Mouse (Mus musculus) erythroblast, adult 5-6 weeks (primary cell): ENCODE measurements around the gene Asb18. TPM values are rescaled to one million over a fixed set of nuclear protein-coding genes. Genes with fewer than 3 reads are reported as not detected.

Experiments
- ATAC-seq: replicated peaks from 2 replicates; pipeline ENCODE4 v1.8.0; 2016; ENCODE audit warnings: moderate number of reproducible peaks, mild to moderate bottlenecking, moderate TSS enrichment, inconsistent platforms; ENCODE audit not compliant: poor library complexity, low FRiP score, severe bottlenecking
- total RNA-seq, 2 experiments: library from RNA; stranded (forward) in 1 of 2; stranded (reverse) in 1 of 2; fragments of 150-400 nt in 1 of 2; fragments of 200-764, 138-1000 nt in 1 of 2; gene quantifications; 2 replicates each; pipeline versions ENCODE4 v1.2.3 to v1.2.4; 2015 to 2017; ENCODE audit warnings: low replicate concordance in 2 of 2

The Asb18 gene
- total RNA-seq, 2 experiments from 2014 or later = not detected

GRCm38 (mm10) chr1:89935493-89936348, 78.7 kb downstream of the Asb18 start:
- no peak for ATAC-seq

- no peak for ATAC-seq
Observed at GRCm38 (mm10) chr1:89934316-89935260, 79.9 kb downstream of the Asb18 start.

GRCm38 (mm10) chr1:89933786-89934185, 80.7 kb downstream of the Asb18 start:
- ATAC-seq = no peak

- ATAC-seq = no peak
Observed at GRCm38 (mm10) chr1:89933028-89933427, 81.4 kb downstream of the Asb18 start.

GRCm38 (mm10) chr1:89932616-89933015, 81.8 kb downstream of the Asb18 start:
- ATAC-seq = no peak

- ATAC-seq = no peak
Observed at GRCm38 (mm10) chr1:89932021-89932423, 82.4 kb downstream of the Asb18 start.

- no peak for ATAC-seq
Observed at GRCm38 (mm10) chr1:89931120-89931519, 83.3 kb downstream of the Asb18 start, which contains the start of gene Gbx2. Gene Gbx2, minus strand, starts transcription at chr1:89931179.

- ATAC-seq = no peak
Observed at GRCm38 (mm10) chr1:89930551-89930950, 83.9 kb downstream of the Asb18 start.

GRCm38 (mm10) chr1:89929721-89930505, 84.6 kb downstream of the Asb18 start:
- no peak for ATAC-seq

GRCm38 (mm10) chr1:89929181-89929580, 85.3 kb downstream of the Asb18 start:
- ATAC-seq = no peak

- no peak for ATAC-seq
Observed at GRCm38 (mm10) chr1:89928676-89929075, 85.8 kb downstream of the Asb18 start.

GRCm38 (mm10) chr1:89927061-89927661, 87.3 kb downstream of the Asb18 start:
- no peak for ATAC-seq

- ATAC-seq = no peak
Observed at GRCm38 (mm10) chr1:89926583-89927060, 87.8 kb downstream of the Asb18 start.

GRCm38 (mm10) chr1:89925501-89926190, 88.8 kb downstream of the Asb18 start:
- ATAC-seq = no peak

- ATAC-seq = no peak; the same call in 1 of the 2 replicates
Observed at GRCm38 (mm10) chr1:89923642-89924020, 90.8 kb downstream of the Asb18 start.

- ATAC-seq = no peak
Observed at GRCm38 (mm10) chr1:89922883-89923641, 91.4 kb downstream of the Asb18 start.

GRCm38 (mm10) chr1:89922282-89922681, 92.2 kb downstream of the Asb18 start:
- no peak for ATAC-seq

GRCm38 (mm10) chr1:89921806-89922205, 92.7 kb downstream of the Asb18 start:
- ATAC-seq = no peak
